Mouse (Mus musculus): ENCODE data around the gene Elp4. TPM values are rescaled to one million over a fixed set of nuclear protein-coding genes. Genes with fewer than 3 reads are reported as not detected.

Gene Elp4
- total RNA-seq, 1 experiment = 15.6 TPM

DNA sequence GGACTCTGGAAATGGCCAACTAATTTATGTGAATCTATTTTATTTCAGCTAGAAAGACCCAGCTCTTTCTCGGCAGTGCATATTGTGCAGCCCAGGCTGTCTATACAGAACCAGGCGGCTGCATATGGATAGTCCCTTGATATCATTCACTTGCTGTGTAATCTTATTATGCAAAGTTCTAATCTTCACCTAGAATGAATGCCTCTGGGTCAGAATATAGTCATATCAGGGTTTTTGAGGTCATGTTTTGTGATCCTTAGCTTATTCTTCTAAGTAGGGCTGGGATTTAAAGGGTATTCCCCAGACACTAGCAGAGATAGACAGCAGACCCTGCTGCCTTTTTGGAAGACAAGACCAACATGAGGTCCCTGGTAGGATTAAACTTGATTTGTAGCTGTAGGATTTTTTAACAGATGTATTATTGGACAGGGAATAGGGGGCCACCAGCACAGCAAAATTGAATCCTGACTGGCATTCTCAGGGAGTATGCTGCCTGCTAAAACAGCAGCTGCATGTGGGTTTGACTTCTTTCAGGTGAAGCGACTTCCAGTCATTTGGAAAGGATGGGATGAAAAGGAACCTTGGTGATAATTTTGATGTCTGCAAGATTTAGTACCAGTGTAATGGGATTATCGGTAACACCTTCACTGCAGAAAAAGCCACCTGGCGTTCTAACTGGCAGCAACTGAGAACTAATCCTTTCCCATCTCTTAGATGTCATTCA, 13.4 kb upstream of the Elp4 start:
- no peaks in the 10 kb centered on the region for H3K36me3 ChIP-seq (ENCODE audit: control insufficient read depth, insufficient read depth, low read length, poor library complexity, severe bottlenecking)
- in situ Hi-C loops (cut with MboI; ENCODE audit: low sequenced_read_pairs in 2 of 2, unreplicated experiment in 2 of 2) = no loop called here
- no peak overlapping the region for H3K27ac ChIP-seq (ENCODE audit: insufficient read depth, low read depth, low read length, poor library complexity, severe bottlenecking)
- H3K4me1 ChIP-seq (ENCODE audit: control insufficient read depth in 2 of 2, insufficient read depth in 2 of 2, low read length in 2 of 2, poor library complexity in 1 of 2) = no peaks in the 10 kb centered on the region
- no peaks in the 10 kb centered on the region for H3K9me3 ChIP-seq (ENCODE audit: control insufficient read depth, insufficient read depth, low read depth, low read length)
- DNase-seq (ENCODE audit: low read depth, low spot score) = no peak
- H3K4me3 ChIP-seq (ENCODE audit: insufficient read depth in 1 of 2, low read depth in 1 of 2, low read length in 2 of 2, poor library complexity in 1 of 2, severe bottlenecking in 1 of 2) = no peak overlapping the region
- no peak overlapping the region for H3K9ac ChIP-seq (ENCODE audit: insufficient read depth, low read depth, low read length, poor library complexity, severe bottlenecking)
- no peak for TF ChIP-seq ZNF384 (IDR thresholded peaks at IDR 0.05; ENCODE audit: low read depth, low read length)
- TF ChIP-seq MAFK (IDR thresholded peaks at IDR 0.05; ENCODE audit: insufficient read depth, low read depth, low read length) = no peak
- no peak for TF ChIP-seq ZC3H11A (IDR thresholded peaks at IDR 0.05; ENCODE audit: borderline replicate concordance, low read depth, low read length)
- TF ChIP-seq CHD2 (IDR thresholded peaks at IDR 0.05; ENCODE audit: low read depth, low read length) = no peak
- TF ChIP-seq HCFC1 (IDR thresholded peaks at IDR 0.05; ENCODE audit: borderline replicate concordance, insufficient read depth, low read length) = no peak

DNA sequence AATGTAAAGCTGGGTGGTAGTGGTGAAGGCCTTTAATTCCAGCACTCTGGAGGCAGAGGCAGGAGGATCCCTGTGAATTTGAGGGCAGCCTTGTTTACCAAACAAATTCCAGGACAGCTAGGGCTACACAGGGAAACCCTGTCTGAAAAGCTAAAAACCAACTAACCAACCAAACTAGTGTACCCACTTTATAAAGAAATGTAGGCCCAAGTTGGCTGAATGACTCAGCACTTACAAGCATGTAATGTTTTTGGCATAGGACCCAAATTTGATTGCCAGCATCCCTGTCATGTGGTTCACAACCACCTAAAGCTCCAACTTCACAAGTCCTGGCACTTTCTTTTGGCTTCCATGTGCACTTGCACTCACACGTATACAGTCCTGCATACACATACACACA, 12.3 kb upstream of the Elp4 start:
- DNase-seq (ENCODE audit: low read depth, low spot score) = no peak
- no peak overlapping the region for H3K4me3 ChIP-seq (ENCODE audit: insufficient read depth in 1 of 2, low read depth in 1 of 2, low read length in 2 of 2, poor library complexity in 1 of 2, severe bottlenecking in 1 of 2)
- H3K9me3 ChIP-seq (ENCODE audit: control insufficient read depth, insufficient read depth, low read depth, low read length) = no peaks in the 10 kb centered on the region
- in situ Hi-C loops (cut with MboI; ENCODE audit: low sequenced_read_pairs in 2 of 2, unreplicated experiment in 2 of 2) = no loop called here
- no peak overlapping the region for H3K9ac ChIP-seq (ENCODE audit: insufficient read depth, low read depth, low read length, poor library complexity, severe bottlenecking)
- H3K4me1 ChIP-seq (ENCODE audit: control insufficient read depth in 2 of 2, insufficient read depth in 2 of 2, low read length in 2 of 2, poor library complexity in 1 of 2) = no peaks in the 10 kb centered on the region
- no peaks in the 10 kb centered on the region for H3K36me3 ChIP-seq (ENCODE audit: control insufficient read depth, insufficient read depth, low read length, poor library complexity, severe bottlenecking)
- no peak for TF ChIP-seq ZC3H11A (IDR thresholded peaks at IDR 0.05; ENCODE audit: borderline replicate concordance, low read depth, low read length)
- no peak for TF ChIP-seq MAFK (IDR thresholded peaks at IDR 0.05; ENCODE audit: insufficient read depth, low read depth, low read length)
- TF ChIP-seq CHD2 (IDR thresholded peaks at IDR 0.05; ENCODE audit: low read depth, low read length) = no peak
- no peak for TF ChIP-seq HCFC1 (IDR thresholded peaks at IDR 0.05; ENCODE audit: borderline replicate concordance, insufficient read depth, low read length)
- TF ChIP-seq ZNF384 (IDR thresholded peaks at IDR 0.05; ENCODE audit: low read depth, low read length) = no peak
- no peak overlapping the region for H3K27ac ChIP-seq (ENCODE audit: insufficient read depth, low read depth, low read length, poor library complexity, severe bottlenecking)

DNA sequence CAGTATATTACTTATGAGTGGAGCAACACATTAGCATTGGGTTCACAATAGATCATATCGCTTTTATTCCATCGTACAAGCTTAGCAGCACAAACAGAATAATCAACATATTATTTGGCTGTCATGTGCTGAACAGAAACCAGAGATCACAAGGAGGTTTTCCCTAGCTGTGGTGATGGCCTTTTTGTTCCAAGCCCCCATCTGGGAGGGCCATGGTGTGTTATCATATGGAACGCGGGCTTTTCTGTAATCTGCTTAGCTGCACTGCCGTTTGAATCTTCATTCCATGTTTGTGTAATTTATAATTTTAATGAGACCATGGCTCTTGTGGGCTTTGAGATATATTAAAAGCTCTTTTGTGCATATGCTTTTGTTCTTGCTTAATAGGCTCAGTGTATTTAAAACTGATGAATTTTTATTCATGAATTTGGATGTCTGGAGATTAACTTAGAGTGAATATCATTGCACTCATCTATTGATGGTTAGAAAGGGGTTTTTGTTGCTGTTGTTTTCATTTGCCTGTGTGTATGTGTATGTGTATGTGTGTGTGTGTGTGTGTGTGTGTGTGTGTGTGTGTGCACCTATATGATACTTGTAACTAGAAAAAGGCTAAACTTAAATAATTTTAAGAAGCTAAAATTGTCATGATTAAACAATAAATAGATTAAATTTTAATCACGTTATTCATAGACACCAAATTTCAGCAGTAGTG, 9.4 kb upstream of the Elp4 start:
- Histone ChIP-seq H3K36me3 (ENCODE audit: control insufficient read depth, insufficient read depth, low read length, poor library complexity, severe bottlenecking) (no peaks in the 10 kb centered on the region), H3K9ac (ENCODE audit: insufficient read depth, low read depth, low read length, poor library complexity, severe bottlenecking) (no peak overlapping the region), H3K27ac (ENCODE audit: insufficient read depth, low read depth, low read length, poor library complexity, severe bottlenecking) (no peak overlapping the region), H3K9me3 (ENCODE audit: control insufficient read depth, insufficient read depth, low read depth, low read length) (no peaks in the 10 kb centered on the region), H3K4me3 (ENCODE audit: insufficient read depth in 1 of 2, low read depth in 1 of 2, low read length in 2 of 2, poor library complexity in 1 of 2, severe bottlenecking in 1 of 2) (no peak overlapping the region), H3K4me1 (ENCODE audit: control insufficient read depth in 2 of 2, insufficient read depth in 2 of 2, low read length in 2 of 2, poor library complexity in 1 of 2) (no peaks in the 10 kb centered on the region)
- no peak for TF ChIP-seq ZC3H11A (IDR thresholded peaks at IDR 0.05; ENCODE audit: borderline replicate concordance, low read depth, low read length)
- no peak for TF ChIP-seq ZNF384 (IDR thresholded peaks at IDR 0.05; ENCODE audit: low read depth, low read length)
- no peak for TF ChIP-seq MAFK (IDR thresholded peaks at IDR 0.05; ENCODE audit: insufficient read depth, low read depth, low read length)
- TF ChIP-seq HCFC1 (IDR thresholded peaks at IDR 0.05; ENCODE audit: borderline replicate concordance, insufficient read depth, low read length) = no peak
- TF ChIP-seq CHD2 (IDR thresholded peaks at IDR 0.05; ENCODE audit: low read depth, low read length) = no peak
- in situ Hi-C loops (cut with MboI; ENCODE audit: low sequenced_read_pairs in 2 of 2, unreplicated experiment in 2 of 2) = no loop called here
- no peak for DNase-seq (ENCODE audit: low read depth, low spot score)

DNA sequence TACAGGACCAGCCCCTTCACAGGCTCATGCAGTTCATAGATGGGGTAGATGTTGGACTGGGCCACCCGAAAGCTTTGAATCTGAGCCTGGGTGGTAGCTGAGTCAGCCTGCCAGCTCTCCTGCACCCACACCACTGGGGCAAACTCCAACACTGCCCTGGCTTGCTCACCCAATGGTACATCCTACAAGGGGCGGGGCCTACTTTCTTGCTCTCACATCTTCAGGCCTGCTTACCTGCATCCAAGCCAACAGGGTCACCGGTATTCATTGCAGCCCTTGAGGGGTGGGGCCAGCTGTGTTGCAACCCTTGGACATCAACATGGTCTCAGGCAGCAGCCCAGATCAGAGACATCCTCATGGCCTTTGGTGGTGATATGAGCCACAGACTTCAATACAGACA, 6.2 kb upstream of the Elp4 start:
- Histone ChIP-seq H3K27ac (ENCODE audit: insufficient read depth, low read depth, low read length, poor library complexity, severe bottlenecking) (no peak overlapping the region), H3K4me3 (ENCODE audit: insufficient read depth in 1 of 2, low read depth in 1 of 2, low read length in 2 of 2, poor library complexity in 1 of 2, severe bottlenecking in 1 of 2) (no peak overlapping the region), H3K4me1 (ENCODE audit: control insufficient read depth in 2 of 2, insufficient read depth in 2 of 2, low read length in 2 of 2, poor library complexity in 1 of 2) (no peaks in the 10 kb centered on the region), H3K36me3 (ENCODE audit: control insufficient read depth, insufficient read depth, low read length, poor library complexity, severe bottlenecking) (no peaks in the 10 kb centered on the region), H3K9me3 (ENCODE audit: control insufficient read depth, insufficient read depth, low read depth, low read length) (no peaks in the 10 kb centered on the region), H3K9ac (ENCODE audit: insufficient read depth, low read depth, low read length, poor library complexity, severe bottlenecking) (no peak overlapping the region)
- in situ Hi-C loops (cut with MboI; ENCODE audit: low sequenced_read_pairs in 2 of 2, unreplicated experiment in 2 of 2) = no loop called here
- no peak for TF ChIP-seq ZC3H11A (IDR thresholded peaks at IDR 0.05; ENCODE audit: borderline replicate concordance, low read depth, low read length)
- TF ChIP-seq CHD2 (IDR thresholded peaks at IDR 0.05; ENCODE audit: low read depth, low read length) = no peak
- no peak for TF ChIP-seq HCFC1 (IDR thresholded peaks at IDR 0.05; ENCODE audit: borderline replicate concordance, insufficient read depth, low read length)
- no peak for TF ChIP-seq MAFK (IDR thresholded peaks at IDR 0.05; ENCODE audit: insufficient read depth, low read depth, low read length)
- no peak for TF ChIP-seq ZNF384 (IDR thresholded peaks at IDR 0.05; ENCODE audit: low read depth, low read length)
- no peak for DNase-seq (ENCODE audit: low read depth, low spot score)

All from ES-E14 (cell line).